In the genomic region with DNA sequence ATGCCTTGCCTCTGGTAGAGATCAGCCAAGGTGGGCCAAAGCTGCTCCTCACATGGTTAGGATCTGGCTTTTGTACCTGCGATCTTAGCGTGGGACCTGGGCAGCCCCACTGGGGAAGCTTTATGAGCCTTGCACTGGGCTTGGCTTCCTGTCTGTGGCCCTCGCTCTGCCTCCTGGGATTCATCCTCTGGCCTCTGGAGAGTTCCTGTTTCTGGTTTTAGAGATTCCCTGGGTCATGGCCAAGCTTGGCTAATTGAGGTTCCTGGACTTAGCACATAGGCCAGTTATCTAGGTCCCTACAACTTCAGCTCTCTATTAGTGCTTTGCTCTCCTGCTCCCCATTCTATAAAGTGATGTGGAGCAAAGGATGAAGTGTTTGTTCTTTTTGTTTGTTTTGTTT, we compare ENCODE assay signal across 28 mouse cellular contexts. TPM values are rescaled to one million over a fixed set of nuclear protein-coding genes. Genes with fewer than 3 reads are reported as not detected.
DNase-seq lines count a peak whose midpoint lies in the region; ATAC-seq lines count a peak whose summit lies in the region.
"Had no signal": no experiment of that assay in that cellular context is flagged by ENCODE, and none has a peak within 500 bp of the region (broad histone marks: within the 10 kb centered on the region; RNA-seq: fewer than 3 reads in every experiment).

No protein-coding gene starts in this region.

- no peaks in the 10 kb centered on the region for H3K36me3 ChIP-seq in kidney, embryonic 14.5 days (ENCODE audit: control insufficient read depth, insufficient read depth, low read length)
- H3K36me3 ChIP-seq: embryonic facial prominence, embryonic 12.5 days; forebrain, embryonic 12.5 days; limb, embryonic 10.5 days; midbrain, embryonic 15.5 days; neural tube, embryonic 12.5 days had no signal

- H3K4me1 ChIP-seq in kidney, embryonic 14.5 days (ENCODE audit: control insufficient read depth, insufficient read depth, low read length): no peaks in the 10 kb centered on the region
- H3K4me1 ChIP-seq: embryonic facial prominence, embryonic 12.5 days; forebrain, embryonic 12.5 days; limb, embryonic 10.5 days; midbrain, embryonic 15.5 days; neural tube, embryonic 12.5 days had no signal

- DNase-seq in kidney, adult 11 months: peak; percentile 35
- peak; percentile 28 for DNase-seq in lung, postnatal 25 days (ENCODE audit: low spot score)
- no peak for DNase-seq in lung, postnatal 14 days
- DNase-seq in heart, postnatal 4 days: peak; percentile 36
- DNase-seq in kidney, postnatal 36 days: peak; percentile 57 to 63
- no peak for DNase-seq in thymus, postnatal 25 days
- DNase-seq: adrenal gland, postnatal 10 days; cerebellum, adult 18-20 months; cerebellum, postnatal 25 days; liver; right cerebral cortex, postnatal 14 days; spleen, adult 18-20 months had no signal

- H3K4me2 ChIP-seq in kidney, embryonic 14.5 days (replicated peaks; ENCODE audit: low read depth, low read length): no peak overlapping the region
- H3K4me2 ChIP-seq: embryonic facial prominence, embryonic 12.5 days; forebrain, embryonic 12.5 days; hindbrain, embryonic 14.5 days; midbrain, embryonic 15.5 days; neural tube, embryonic 12.5 days had no signal

- no peak overlapping the region for H3K9ac ChIP-seq in kidney, embryonic 14.5 days (ENCODE audit: low read depth, low read length)
- H3K9ac ChIP-seq: embryonic facial prominence, embryonic 12.5 days; forebrain, embryonic 12.5 days; hindbrain, embryonic 14.5 days; midbrain, embryonic 15.5 days; neural tube, embryonic 12.5 days had no signal

- H3K27ac ChIP-seq in kidney, embryonic 14.5 days (ENCODE audit: low read depth, low read length): no peak overlapping the region
- H3K27ac ChIP-seq: embryonic facial prominence, embryonic 12.5 days; forebrain, embryonic 12.5 days; hindbrain, embryonic 14.5 days; limb, embryonic 10.5 days; macrophage; midbrain, embryonic 15.5 days; neural tube, embryonic 12.5 days had no signal

- no peaks in the 10 kb centered on the region for H3K27me3 ChIP-seq in kidney, embryonic 14.5 days (ENCODE audit: control insufficient read depth, insufficient read depth, low read length)
- H3K27me3 ChIP-seq: embryonic facial prominence, embryonic 12.5 days; midbrain, embryonic 15.5 days; neural tube, embryonic 12.5 days had no signal

- no peak for ATAC-seq in kidney, embryonic 14.5 days (ENCODE audit: low FRiP score, low TSS enrichment)
- ATAC-seq: activated CD4-positive, CD25-positive, alpha-beta regulatory T cell, adult 4 months; inflammation-experienced regulatory T-cells, adult 6 months; midbrain, embryonic 15.5 days had no signal

- 74% methylated on average over 3 of the region's 3 CpGs for WGBS in kidney, embryonic 14.5 days

- no peak overlapping the region for H3K4me3 ChIP-seq in kidney, embryonic 14.5 days (ENCODE audit: low read length)
- H3K4me3 ChIP-seq: embryonic facial prominence, embryonic 12.5 days; forebrain, embryonic 12.5 days; limb, embryonic 10.5 days; midbrain, embryonic 15.5 days; neural tube, embryonic 12.5 days had no signal

- H3K9me3 ChIP-seq in kidney, embryonic 14.5 days (ENCODE audit: control insufficient read depth, low read length): no peaks in the 10 kb centered on the region
- H3K9me3 ChIP-seq: embryonic facial prominence, embryonic 12.5 days; forebrain, embryonic 12.5 days; limb, embryonic 10.5 days; midbrain, embryonic 15.5 days; neural tube, embryonic 12.5 days had no signal

RNA-seq across cellular contexts. Expression of gene Gja4, which starts 10.0 kb away (rescaled TPM):
- polyA plus RNA-seq in kidney, embryonic 14.5 days (2014; fragmentation: Nextera tagmentation; extraction: Ambion mirVana): 22.2 and 23.7 TPM in 2 replicates
- total RNA-seq in heart, postnatal 4 days (2021): 10 to 100 TPM; 25.3 to 27.4 TPM
- total RNA-seq: MEL had no signal
- polyA plus RNA-seq: activated CD4-positive, CD25-positive, alpha-beta regulatory T cell, adult 4 months; macrophage had no signal

RNA-seq across cellular contexts. Expression of gene Gjb3, which starts 26.8 kb away (rescaled TPM):
- polyA plus RNA-seq in kidney, embryonic 14.5 days (2014; fragmentation: Nextera tagmentation; extraction: Ambion mirVana): 1.4 and 1.5 TPM in 2 replicates
- under 1 TPM in 1 of 2 experiments, not detected in 1; 0.43 TPM for total RNA-seq in heart, postnatal 4 days (2021)
- total RNA-seq: gastrocnemius, adult 18-20 months; left cerebral cortex, adult 8-10 months; MEL had no signal
- polyA plus RNA-seq: activated CD4-positive, CD25-positive, alpha-beta regulatory T cell, adult 4 months; hindbrain, embryonic 14.5 days; macrophage; midbrain, embryonic 15.5 days had no signal

RNA-seq across cellular contexts. Expression of gene Gjb4, which starts 50.1 kb away (rescaled TPM):
- polyA plus RNA-seq in kidney, embryonic 14.5 days (2014; fragmentation: Nextera tagmentation; extraction: Ambion mirVana): 0.70 and 1.3 TPM in 2 replicates
- not detected for total RNA-seq in heart, postnatal 4 days (2021)
- total RNA-seq: adrenal gland, postnatal 10 days; gastrocnemius, adult 18-20 months; layer of hippocampus, postnatal 14 days; left cerebral cortex, adult 8-10 months; MEL had no signal
- polyA plus RNA-seq: activated CD4-positive, CD25-positive, alpha-beta regulatory T cell, adult 4 months; embryonic facial prominence, embryonic 12.5 days; forebrain, embryonic 12.5 days; heart, postnatal 0 days; inflammation-experienced regulatory T-cells, adult 6 months; limb, embryonic 10.5 days; macrophage; neural tube, embryonic 12.5 days; thymus, postnatal 0 days had no signal

RNA-seq across cellular contexts. Expression of gene Gjb5, which starts 54.2 kb away (rescaled TPM):
- 2.7 and 2.8 TPM in 2 replicates for polyA plus RNA-seq in kidney, embryonic 14.5 days (2014; fragmentation: Nextera tagmentation; extraction: Ambion mirVana)
- under 1 TPM; 0.50 to 0.54 TPM for total RNA-seq in heart, postnatal 4 days (2021)
- total RNA-seq: gastrocnemius, adult 18-20 months; layer of hippocampus, postnatal 14 days; left cerebral cortex, adult 8-10 months; MEL had no signal
- polyA plus RNA-seq: activated CD4-positive, CD25-positive, alpha-beta regulatory T cell, adult 4 months; forebrain, embryonic 12.5 days; inflammation-experienced regulatory T-cells, adult 6 months; macrophage had no signal

Comparison
In these comparisons a context has a peak if more than half of its experiments do, and no peak if none do; other contexts are left out.
1. DNase-seq: peak in kidney, adult 11 months (single experiment), lung, postnatal 25 days (single experiment), heart, postnatal 4 days (single experiment) and kidney, postnatal 36 days (2 of 2); none in lung, postnatal 14 days (single experiment) and thymus, postnatal 25 days (single experiment).